Mouse (Mus musculus) hindbrain, embryonic 13.5 days (tissue): ENCODE measurements at regions not wholly inside any gene's neighbourhood (a gene's known extent, or its start where the extent isn't known, plus 50 kb on each side); places are given as distances from the start of the nearest gene placed in this dataset.
"Not testable (repeated sequence)": the region's sequence is repeated elsewhere in the genome, so short reads cannot be mapped to it uniquely, and the experiment has no call there.

Experiments
- ATAC-seq: fragments of 200-750 bp; cut with Nextera tagmentation; 2 replicates; pipeline ENCODE4 v1.8.0; 2017; ENCODE audit warnings: moderate TSS enrichment; ENCODE audit not compliant: low FRiP score
- H3K27ac ChIP-seq: fragments of 300-500 bp; sonication (generic); 2 replicates; pipeline ENCODE4 v1.5.1; 2015; ENCODE audit warnings: inconsistent platforms, mild to moderate bottlenecking, moderate library complexity
- H3K27me3 ChIP-seq: fragments of 300-500 bp; sonication (generic); 2 replicates; pipeline ENCODE4 v1.6.1; 2015; ENCODE audit warnings: mild to moderate bottlenecking, inconsistent platforms
- H3K36me3 ChIP-seq: fragments of 300-500 bp; sonication (generic); 2 replicates; pipeline ENCODE4 v1.6.1; 2015; ENCODE audit warnings: mild to moderate bottlenecking, inconsistent platforms
- H3K4me1 ChIP-seq: fragments of 300-500 bp; sonication (generic); replicated peaks from 2 replicates; pipeline ENCODE4 v1.6.1; 2015; ENCODE audit warnings: inconsistent platforms
- H3K4me2 ChIP-seq: fragments of 300-500 bp; sonication (generic); 2 replicates; pipeline ENCODE4 v1.6.1; 2015; ENCODE audit warnings: inconsistent platforms, mild to moderate bottlenecking, moderate library complexity
- H3K4me3 ChIP-seq: fragments of 300-500 bp; sonication (generic); 2 replicates; pipeline ENCODE4 v1.5.1; 2015; ENCODE audit warnings: mild to moderate bottlenecking, inconsistent platforms
- H3K9ac ChIP-seq: fragments of 300-500 bp; sonication (generic); 2 replicates; pipeline ENCODE4 v1.6.1; 2015; ENCODE audit warnings: mild to moderate bottlenecking, inconsistent platforms
- H3K9me3 ChIP-seq: fragments of 300-500 bp; sonication (generic); 2 replicates; pipeline ENCODE4 v1.6.1; 2016; ENCODE audit warnings: inconsistent platforms
- WGBS: fragments of 180-500 bp; shearing (Covaris S2); methylation state at CpG from one replicate; pipeline ENCODE4 v1.1.7; 2015; 5-methylcytosine and 5-hydroxymethylcytosine counted together

- H3K27ac ChIP-seq, result no peak overlapping the region
- no peak overlapping the region for H3K4me2 ChIP-seq
- H3K36me3 ChIP-seq, result no peaks in the 10 kb centered on the region
- 61% methylated on average over 3 of the region's 3 CpGs for WGBS
- H3K9ac ChIP-seq, result no peak overlapping the region
- no peaks in the 10 kb centered on the region for H3K9me3 ChIP-seq
- 0 out of 2 replicates have a peak, but pooled peaks have one; percentile 39 for ATAC-seq
- 0 out of 2 replicates have a peak, but pooled peaks cover 5% of the 10 kb centered on the region for H3K4me1 ChIP-seq
- H3K27me3 ChIP-seq, result no peaks in the 10 kb centered on the region
- no peak overlapping the region for H3K4me3 ChIP-seq
These were observed 67.8 kb downstream of the 4933415F23Rik start for GRCm38 (mm10) chr1:23034271-23034670.

- 92% methylated on average over 3 of the region's 3 CpGs for WGBS
- Histone ChIP-seq H3K36me3 (no peaks in the 10 kb centered on the region), H3K27me3 (no peaks in the 10 kb centered on the region), H3K9me3 (no peaks in the 10 kb centered on the region), H3K4me3 (no peak overlapping the region), H3K9ac (no peak overlapping the region), H3K4me2 (no peak overlapping the region), H3K4me1 (no peaks in the 10 kb centered on the region), H3K27ac (no peak overlapping the region)
- no peak for ATAC-seq
These were observed 78.5 kb downstream of the 4933415F23Rik start for GRCm38 (mm10) chr1:23023536-23023935.

GRCm38 (mm10) chr1:23007784-23008490 is 94.1 kb downstream of the 4933415F23Rik start:
- WGBS, result 83% methylated on average over 5 of the region's 5 CpGs
- H3K27ac ChIP-seq, result no peak overlapping the region

GRCm38 (mm10) chr1:23004882-23005281 is 97.2 kb downstream of the 4933415F23Rik start:
- Histone ChIP-seq H3K9ac (no peak overlapping the region), H3K4me3 (no peak overlapping the region), H3K4me1 (no peaks in the 10 kb centered on the region), H3K9me3 (no peaks in the 10 kb centered on the region), H3K4me2 (no peak overlapping the region), H3K36me3 (no peaks in the 10 kb centered on the region), H3K27me3 (no peaks in the 10 kb centered on the region), H3K27ac (no peak overlapping the region)
- ATAC-seq, result no peak
- 87% methylated on average over 5 of the region's 5 CpGs for WGBS

More at GRCm38 (mm10) chr1:23007784-23008490, 94.1 kb downstream of the 4933415F23Rik start:
- Histone ChIP-seq H3K4me3 (no peak overlapping the region), H3K9ac (no peak overlapping the region), H3K9me3 (no peaks in the 10 kb centered on the region), H3K36me3 (no peaks in the 10 kb centered on the region), H3K4me2 (no peak overlapping the region), H3K27me3 (no peaks in the 10 kb centered on the region), H3K4me1 (no peaks in the 10 kb centered on the region)
- no peak for ATAC-seq

GRCm38 (mm10) chr1:22996665-22997064 is 105.4 kb downstream of the 4933415F23Rik start:
- no peak overlapping the region for H3K27ac ChIP-seq
- no peaks in the 10 kb centered on the region for H3K9me3 ChIP-seq
- no peak overlapping the region for H3K4me3 ChIP-seq
- no peak overlapping the region for H3K4me2 ChIP-seq
- H3K27me3 ChIP-seq, result no peaks in the 10 kb centered on the region
- H3K9ac ChIP-seq, result no peak overlapping the region
- 83% methylated on average over 2 of the region's 2 CpGs for WGBS
- H3K36me3 ChIP-seq, result no peaks in the 10 kb centered on the region
- ATAC-seq, result no peak
- H3K4me1 ChIP-seq, result no peaks in the 10 kb centered on the region

- no peaks in the 10 kb centered on the region for H3K9me3 ChIP-seq
- H3K36me3 ChIP-seq, result no peaks in the 10 kb centered on the region
- WGBS, result 77% methylated on average over 7 of the region's 7 CpGs
- H3K4me2 ChIP-seq, result no peak overlapping the region
- H3K4me3 ChIP-seq, result no peak overlapping the region
- H3K9ac ChIP-seq, result no peak overlapping the region
- H3K4me1 ChIP-seq, result no peaks in the 10 kb centered on the region
- no peaks in the 10 kb centered on the region for H3K27me3 ChIP-seq
- no peak for ATAC-seq
- H3K27ac ChIP-seq, result no peak overlapping the region
These were observed 112.4 kb downstream of the 4933415F23Rik start for GRCm38 (mm10) chr1:22989521-22990221.

- 67% methylated on average over 2 of the region's 2 CpGs for WGBS
- Histone ChIP-seq H3K4me2 (no peak overlapping the region), H3K4me3 (no peak overlapping the region), H3K4me1 (no peaks in the 10 kb centered on the region), H3K36me3 (no peaks in the 10 kb centered on the region), H3K9me3 (no peaks in the 10 kb centered on the region), H3K27ac (no peak overlapping the region), H3K27me3 (no peaks in the 10 kb centered on the region), H3K9ac (no peak overlapping the region)
- ATAC-seq, result no peak
These were observed 114.5 kb downstream of the 4933415F23Rik start for GRCm38 (mm10) chr1:22987521-22987920.

- not testable (repeated sequence) for H3K27me3 ChIP-seq, H3K4me2 ChIP-seq, ATAC-seq, H3K9ac ChIP-seq, H3K9me3 ChIP-seq, H3K27ac ChIP-seq, H3K4me3 ChIP-seq, H3K4me1 ChIP-seq, H3K36me3 ChIP-seq
These were observed 117.8 kb downstream of the 4933415F23Rik start for GRCm38 (mm10) chr1:22984276-22984675.

- Histone ChIP-seq H3K27ac (no peak overlapping the region), H3K36me3 (no peaks in the 10 kb centered on the region), H3K9ac (no peak overlapping the region), H3K4me2 (no peak overlapping the region), H3K9me3 (no peaks in the 10 kb centered on the region), H3K27me3 (no peaks in the 10 kb centered on the region), H3K4me1 (no peaks in the 10 kb centered on the region), H3K4me3 (no peak overlapping the region)
- WGBS, result 45% methylated on average over 4 of the region's 4 CpGs
- no peak; the same call in 1 of the 2 replicates for ATAC-seq
These were observed 127.1 kb downstream of the 4933415F23Rik start for GRCm38 (mm10) chr1:22974917-22975316.

- no peak for ATAC-seq
These were observed 138.2 kb upstream of the Rims1 start for GRCm38 (mm10) chr1:22943995-22944394.

GRCm38 (mm10) chr1:22939816-22940215 is 134.0 kb upstream of the Rims1 start:
- Histone ChIP-seq H3K27me3 (no peaks in the 10 kb centered on the region), H3K27ac (no peak overlapping the region), H3K9ac (no peak overlapping the region), H3K36me3 (no peaks in the 10 kb centered on the region), H3K4me1 (no peaks in the 10 kb centered on the region), H3K4me2 (no peak overlapping the region), H3K4me3 (no peak overlapping the region), H3K9me3 (no peaks in the 10 kb centered on the region)
- WGBS, result 93% methylated on average over 6 of the region's 6 CpGs
- ATAC-seq, result no peak

More at GRCm38 (mm10) chr1:22943995-22944394, 138.2 kb upstream of the Rims1 start:
- Histone ChIP-seq H3K36me3 (no peaks in the 10 kb centered on the region), H3K4me3 (no peak overlapping the region), H3K27me3 (no peaks in the 10 kb centered on the region), H3K9ac (no peak overlapping the region), H3K4me1 (no peaks in the 10 kb centered on the region), H3K27ac (no peak overlapping the region), H3K4me2 (no peak overlapping the region), H3K9me3 (no peaks in the 10 kb centered on the region)
- 55% methylated on average over 1 of the region's 1 CpGs for WGBS

- ATAC-seq, result no peak
- H3K36me3 ChIP-seq, result no peaks in the 10 kb centered on the region
- no peak overlapping the region for H3K4me3 ChIP-seq
- H3K9me3 ChIP-seq, result no peaks in the 10 kb centered on the region
- H3K27me3 ChIP-seq, result no peaks in the 10 kb centered on the region
- H3K27ac ChIP-seq, result no peak overlapping the region
- H3K4me1 ChIP-seq, result no peaks in the 10 kb centered on the region
- 80% methylated on average over 6 of the region's 6 CpGs for WGBS
- no peak overlapping the region for H3K9ac ChIP-seq
- no peak overlapping the region for H3K4me2 ChIP-seq
These were observed 125.5 kb upstream of the Rims1 start for GRCm38 (mm10) chr1:22931147-22931896.
